Mouse (Mus musculus) myocyte (in vitro differentiated cells): ENCODE data around the gene Hpgd.

Experiments used
- MAX ChIP-seq: IDR thresholded peaks from one replicate; pipeline ENCODE4 v1.6.1; 2011; ENCODE audit warnings: low read depth, mild to moderate bottlenecking, control low read depth
- POLR2A ChIP-seq: IDR thresholded peaks from one replicate; pipeline ENCODE4 v1.6.1; 2011; ENCODE audit warnings: low read depth, mild to moderate bottlenecking, control low read depth, moderate library complexity; ENCODE audit not compliant: insufficient read length
- TCF12 ChIP-seq: IDR thresholded peaks from one replicate; pipeline ENCODE4 v1.6.1; 2011; ENCODE audit warnings: mild to moderate bottlenecking, control low read depth; ENCODE audit not compliant: poor library complexity, insufficient read depth, severe bottlenecking

DNA sequence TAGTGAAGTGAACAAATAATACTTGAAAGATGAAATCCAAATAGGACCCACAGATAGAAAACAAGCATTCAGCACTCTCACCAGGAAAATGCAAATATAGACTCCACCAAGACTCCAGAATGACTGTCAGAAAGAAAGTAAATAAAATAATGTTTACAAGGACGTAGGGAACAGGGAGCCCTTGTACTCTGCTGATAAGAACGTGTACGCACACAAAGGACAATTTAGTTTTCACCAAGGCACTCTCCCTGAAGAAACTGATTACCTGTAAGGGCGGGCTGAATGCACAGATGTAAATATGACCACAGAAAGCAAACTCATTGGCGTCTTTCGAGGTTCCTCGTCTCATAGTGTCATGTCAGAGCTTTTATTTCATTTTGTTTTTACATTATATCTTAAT, 10.2 kb downstream of the Hpgd start:
- TF ChIP-seq POLR2A (no peak), MAX (no peak), TCF12 (no peak)
